Mouse (Mus musculus) embryonic facial prominence, embryonic 14.5 days (tissue): ENCODE measurements around the gene Il1b. TPM values are rescaled to one million over a fixed set of nuclear protein-coding genes. Genes with fewer than 3 reads are reported as not detected.

Experiments used
- ATAC-seq: fragments of 200-750 bp; cut with Nextera tagmentation; 2 replicates; pipeline ENCODE4 v1.8.0; 2017; ENCODE audit warnings: low read depth, moderate number of reproducible peaks, moderate TSS enrichment
- DNase-seq: peaks from one replicate; pipeline ENCODE4 v3.0.0-alpha.2; 2015; ENCODE audit warnings: low spot score
- H3K27ac ChIP-seq: fragments of 300-500 bp; sonication (generic); replicated peaks from 2 replicates; pipeline ENCODE4 v1.5.1; 2014; ENCODE audit warnings: low read depth, mild to moderate bottlenecking, low read length, moderate library complexity
- H3K27me3 ChIP-seq: fragments of 300-500 bp; sonication (generic); replicated peaks from 2 replicates; pipeline ENCODE4 v1.6.1; 2014; ENCODE audit warnings: low read length; ENCODE audit not compliant: control insufficient read depth, insufficient read depth
- H3K36me3 ChIP-seq: fragments of 300-500 bp; sonication (generic); 2 replicates; pipeline ENCODE4 v1.6.1; 2014; ENCODE audit warnings: low read length, mixed read lengths; ENCODE audit not compliant: control insufficient read depth, insufficient read depth
- H3K4me1 ChIP-seq: fragments of 300-500 bp; sonication (generic); 2 replicates; pipeline ENCODE4 v1.6.1; 2014; ENCODE audit warnings: antibody characterized with exemption, low read length; ENCODE audit not compliant: control insufficient read depth, insufficient read depth
- H3K4me2 ChIP-seq: fragments of 300-500 bp; sonication (generic); 2 replicates; pipeline ENCODE4 v1.6.1; 2014; ENCODE audit warnings: low read depth, mild to moderate bottlenecking, low read length, moderate library complexity, mixed read lengths
- H3K4me3 ChIP-seq: fragments of 300-500 bp; sonication (generic); 2 replicates; pipeline ENCODE4 v1.5.1; 2014; ENCODE audit warnings: low read depth, mild to moderate bottlenecking, low read length
- H3K9ac ChIP-seq: fragments of 300-500 bp; sonication (generic); 2 replicates; pipeline ENCODE4 v1.6.1; 2014; ENCODE audit warnings: low read depth, mild to moderate bottlenecking, low read length, moderate library complexity, mixed read lengths
- H3K9me3 ChIP-seq: fragments of 300-500 bp; sonication (generic); 2 replicates; pipeline ENCODE4 v1.6.1; 2016; ENCODE audit warnings: low read length; ENCODE audit not compliant: control insufficient read depth
- WGBS: fragments of 180-500 bp; shearing (Covaris S2); extraction: QIAGEN DNeasy Blood & Tissue Kit; methylation state at CpG from one replicate; pipeline ENCODE4 v1.1.7; 2014; 5-methylcytosine and 5-hydroxymethylcytosine counted together
- polyA plus RNA-seq: library from polyadenylated mRNA; unstranded; fragments of >200 nt; fragmentation: Nextera tagmentation; extraction: Ambion mirVana; gene quantifications from 2 replicates; pipeline ENCODE4 v1.2.1, GENCODE M21; 2014

Il1b gene
- polyA plus RNA-seq, 1 experiment from 2014 or later = 0.29 TPM

DNA sequence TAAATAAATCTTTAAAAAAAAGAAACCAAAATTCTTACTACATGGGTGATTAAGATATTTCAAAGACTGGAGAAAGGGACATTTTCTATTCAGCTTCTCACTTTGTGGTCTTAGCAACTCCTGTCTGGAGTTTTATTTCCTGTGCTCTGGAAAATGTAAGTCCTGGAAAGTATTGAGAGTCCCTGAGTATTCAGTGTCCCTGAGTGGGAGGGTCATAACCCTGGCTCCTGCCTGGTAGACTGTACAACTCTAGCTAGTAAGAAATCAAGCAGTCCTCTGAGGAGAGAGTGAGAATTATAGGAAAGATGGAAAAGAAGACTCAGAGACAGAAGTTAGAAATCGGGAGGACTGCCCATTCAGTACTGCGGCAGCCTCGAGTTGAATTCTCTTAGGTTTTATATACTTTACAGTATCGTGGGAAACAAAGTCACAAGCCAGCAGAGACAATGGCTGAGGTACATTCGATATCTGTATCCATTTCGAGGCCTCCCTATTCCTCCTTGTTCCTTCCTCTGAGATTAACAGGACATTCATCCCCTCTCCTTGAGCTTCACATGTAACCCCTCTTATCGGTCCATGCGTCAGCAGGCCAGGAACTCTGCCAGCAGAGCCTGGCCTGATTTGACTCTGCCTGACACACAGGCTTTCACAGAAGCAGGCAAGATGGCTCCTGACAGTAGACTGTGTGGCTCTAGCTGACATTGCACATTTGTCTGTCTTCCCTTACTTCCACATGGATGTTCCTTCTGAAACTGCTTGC is 12.8 kb upstream of the Il1b start:
- no peak for DNase-seq
- WGBS = 89% methylated on average over 8 of the region's 8 CpGs
- no peak for ATAC-seq

DNA sequence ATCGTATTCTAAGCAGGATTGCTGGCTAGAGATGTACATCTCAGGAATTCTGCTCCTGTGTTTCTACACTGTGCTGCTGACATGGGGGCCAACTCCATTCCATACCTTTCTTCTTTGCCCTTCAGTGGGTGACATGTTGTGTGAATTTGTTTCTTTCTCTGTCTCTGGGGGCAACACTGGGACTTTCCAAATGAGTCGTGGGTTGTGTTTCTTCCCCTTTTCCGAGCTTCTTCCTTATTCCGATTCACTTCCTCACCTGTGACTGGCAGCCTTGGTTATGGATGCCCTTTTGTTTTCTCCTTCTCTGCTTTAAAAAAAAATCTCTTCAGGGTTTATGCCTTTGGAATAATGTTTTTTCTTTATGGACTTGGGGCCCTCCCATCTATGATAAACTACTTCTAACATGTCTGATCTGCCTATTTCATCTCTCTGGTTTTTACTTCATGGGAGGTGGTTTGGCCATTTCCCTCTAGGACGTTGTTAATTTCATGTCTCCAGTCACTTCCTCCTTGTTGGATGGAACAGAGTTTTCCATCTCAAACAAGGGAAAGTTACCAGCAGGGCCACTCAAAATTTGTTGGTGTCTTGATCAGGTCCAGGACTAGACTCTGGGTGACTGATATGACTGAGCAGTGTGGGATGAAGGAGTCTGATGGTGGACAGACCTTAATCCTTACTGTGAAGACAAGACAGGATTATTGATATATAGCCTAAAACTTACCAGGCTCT is 10.0 kb upstream of the Il1b start:
- ATAC-seq = no peak
- WGBS = 91% methylated on average over 5 of the region's 5 CpGs

More for the DNA sequence above, 12.8 kb upstream of the Il1b start:
- no peaks in the 10 kb centered on the region for H3K4me1 ChIP-seq
- no peaks in the 10 kb centered on the region for H3K36me3 ChIP-seq
- H3K4me2 ChIP-seq = no peak overlapping the region
- no peak overlapping the region for H3K9ac ChIP-seq
- no peaks in the 10 kb centered on the region for H3K27me3 ChIP-seq
- no peaks in the 10 kb centered on the region for H3K9me3 ChIP-seq
- H3K27ac ChIP-seq = no peak overlapping the region
- no peak overlapping the region for H3K4me3 ChIP-seq

DNA sequence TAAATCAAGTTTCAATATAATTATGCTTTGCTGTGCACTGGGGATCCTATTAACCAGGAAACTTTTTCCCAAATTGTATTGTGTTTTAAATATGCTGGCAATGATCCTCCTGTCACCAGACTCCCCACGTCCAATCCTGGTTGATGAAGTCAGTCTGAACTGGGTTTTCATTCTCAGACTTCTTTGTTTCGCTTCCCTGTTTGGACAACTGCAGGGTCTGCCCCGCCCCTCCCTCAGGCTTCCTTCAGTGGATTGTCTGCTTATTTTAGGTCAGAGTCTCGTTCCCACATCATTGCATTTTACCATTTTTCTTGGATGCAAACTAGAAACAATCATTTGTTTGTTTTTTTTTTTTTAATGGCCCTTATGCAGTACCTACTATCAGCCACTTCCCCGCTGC is 9.3 kb upstream of the Il1b start:
- Histone ChIP-seq H3K4me3 (no peak overlapping the region), H3K36me3 (no peaks in the 10 kb centered on the region), H3K4me2 (no peak overlapping the region), H3K4me1 (no peaks in the 10 kb centered on the region), H3K27me3 (no peaks in the 10 kb centered on the region), H3K9me3 (no peaks in the 10 kb centered on the region), H3K27ac (no peak overlapping the region), H3K9ac (no peak overlapping the region)
- DNase-seq (no peak), ATAC-seq (no peak)
- WGBS = 66% methylated on average over 5 of the region's 5 CpGs

More for the DNA sequence above, 10.0 kb upstream of the Il1b start:
- H3K9ac ChIP-seq = no peak overlapping the region
- no peaks in the 10 kb centered on the region for H3K9me3 ChIP-seq
- H3K27ac ChIP-seq = no peak overlapping the region
- no peak overlapping the region for H3K4me3 ChIP-seq
- no peaks in the 10 kb centered on the region for H3K36me3 ChIP-seq
- no peak for DNase-seq
- H3K4me1 ChIP-seq = no peaks in the 10 kb centered on the region
- no peak overlapping the region for H3K4me2 ChIP-seq
- H3K27me3 ChIP-seq = no peaks in the 10 kb centered on the region

DNA sequence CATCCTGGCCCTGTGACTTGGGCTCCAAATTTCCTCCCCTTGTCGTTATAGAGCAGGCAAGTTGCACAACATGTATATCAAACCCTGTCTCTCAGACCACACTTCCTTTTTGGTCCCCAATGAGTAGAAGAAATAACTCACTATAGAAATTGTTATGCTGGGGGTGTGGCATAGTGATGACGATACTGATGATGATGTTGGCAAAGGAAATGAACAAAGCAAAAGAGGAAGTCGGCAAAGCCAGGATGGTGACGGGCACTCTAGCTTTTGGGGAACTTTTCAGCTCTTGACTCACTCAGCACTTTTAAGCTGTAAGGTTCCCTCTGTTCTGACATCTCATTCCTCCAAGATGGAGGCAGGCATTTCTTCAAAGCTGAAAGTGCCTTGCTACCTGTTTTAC is 2.4 kb upstream of the Il1b start:
- no peak overlapping the region for H3K4me3 ChIP-seq
- no peaks in the 10 kb centered on the region for H3K4me1 ChIP-seq
- H3K27ac ChIP-seq = no peak overlapping the region
- H3K36me3 ChIP-seq = no peaks in the 10 kb centered on the region
- DNase-seq = no peak
- H3K9ac ChIP-seq = no peak overlapping the region
- ATAC-seq = no peak
- H3K27me3 ChIP-seq = no peaks in the 10 kb centered on the region
- no peak overlapping the region for H3K4me2 ChIP-seq
- WGBS = 87% methylated on average over 4 of the region's 4 CpGs
- H3K9me3 ChIP-seq = no peaks in the 10 kb centered on the region

DNA sequence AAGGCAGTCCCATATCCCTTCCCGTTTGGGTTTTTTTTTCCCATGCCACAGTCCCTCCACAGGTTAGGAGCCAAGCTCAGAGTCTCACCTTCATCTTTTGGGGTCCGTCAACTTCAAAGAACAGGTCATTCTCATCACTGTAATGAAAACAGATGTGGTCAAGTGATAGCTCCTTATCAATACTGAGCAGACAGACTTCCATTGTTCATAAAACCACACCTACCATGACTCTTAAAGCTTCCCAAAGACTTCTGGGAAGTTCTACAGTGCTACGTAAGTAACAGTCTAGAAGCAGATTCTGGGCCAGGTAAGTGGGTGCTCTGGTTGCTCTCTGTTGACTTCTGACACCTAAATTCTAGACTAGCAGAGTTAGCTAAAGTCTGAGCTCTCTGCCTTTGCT is 1.3 kb downstream of the Il1b start:
- ATAC-seq = no peak
- no peak for DNase-seq
- no peaks in the 10 kb centered on the region for H3K9me3 ChIP-seq
- 61% methylated on average over 3 of the region's 3 CpGs for WGBS
- no peaks in the 10 kb centered on the region for H3K4me1 ChIP-seq
- no peaks in the 10 kb centered on the region for H3K27me3 ChIP-seq
- no peak overlapping the region for H3K9ac ChIP-seq
- H3K27ac ChIP-seq = no peak overlapping the region
- no peaks in the 10 kb centered on the region for H3K36me3 ChIP-seq
- no peak overlapping the region for H3K4me3 ChIP-seq
- no peak overlapping the region for H3K4me2 ChIP-seq

DNA sequence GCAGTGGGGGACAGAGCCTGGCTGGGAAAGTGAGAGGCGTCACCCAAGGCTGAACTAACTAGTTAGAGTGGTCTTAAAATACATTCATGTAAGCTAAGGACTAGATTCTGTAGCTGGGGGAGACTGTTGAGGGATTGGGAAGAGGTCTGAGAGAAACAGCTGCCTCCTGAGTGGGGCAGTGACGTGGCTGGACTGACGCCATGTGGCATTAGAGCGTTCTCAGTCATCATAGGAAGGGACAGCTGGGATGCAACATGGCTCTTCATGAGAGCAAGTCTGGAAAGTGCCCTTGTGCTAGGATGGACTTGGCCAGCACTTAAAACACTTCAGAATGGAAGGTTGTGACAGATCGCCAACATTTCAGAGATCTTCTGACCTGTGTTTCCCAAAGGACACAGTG is 2.1 kb downstream of the Il1b start:
- Histone ChIP-seq H3K9me3 (no peaks in the 10 kb centered on the region), H3K4me3 (no peak overlapping the region), H3K9ac (no peak overlapping the region), H3K4me2 (no peak overlapping the region), H3K27ac (no peak overlapping the region), H3K36me3 (no peaks in the 10 kb centered on the region), H3K27me3 (no peaks in the 10 kb centered on the region), H3K4me1 (no peaks in the 10 kb centered on the region)
- 92% methylated on average over 5 of the region's 5 CpGs for WGBS
- no peak for DNase-seq
- no peak for ATAC-seq

DNA sequence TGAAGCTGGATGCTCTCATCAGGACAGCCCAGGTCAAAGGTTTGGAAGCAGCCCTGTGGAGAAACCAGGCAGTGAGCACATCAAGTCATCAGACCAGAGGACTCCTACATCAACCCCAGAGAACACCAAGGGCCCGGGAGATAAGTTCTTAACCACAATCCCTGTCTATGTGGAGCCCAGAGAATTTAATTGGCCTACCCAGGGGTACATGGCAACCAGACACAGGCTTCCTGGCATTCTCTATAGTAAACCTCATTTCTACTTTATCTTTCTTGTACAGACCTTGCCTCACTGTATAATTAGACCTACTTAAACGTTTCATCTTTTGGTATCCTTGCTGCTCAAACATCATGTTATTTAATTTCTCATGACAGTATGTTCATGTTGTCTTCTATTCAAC is 2.8 kb downstream of the Il1b start:
- no peak overlapping the region for H3K27ac ChIP-seq
- no peaks in the 10 kb centered on the region for H3K36me3 ChIP-seq
- no peaks in the 10 kb centered on the region for H3K4me1 ChIP-seq
- no peak for ATAC-seq
- H3K9ac ChIP-seq = no peak overlapping the region
- no peak for DNase-seq
- no peaks in the 10 kb centered on the region for H3K9me3 ChIP-seq
- no peak overlapping the region for H3K4me2 ChIP-seq
- no peaks in the 10 kb centered on the region for H3K27me3 ChIP-seq
- 63% methylated on average over 2 of the region's 2 CpGs for WGBS
- H3K4me3 ChIP-seq = no peak overlapping the region

DNA sequence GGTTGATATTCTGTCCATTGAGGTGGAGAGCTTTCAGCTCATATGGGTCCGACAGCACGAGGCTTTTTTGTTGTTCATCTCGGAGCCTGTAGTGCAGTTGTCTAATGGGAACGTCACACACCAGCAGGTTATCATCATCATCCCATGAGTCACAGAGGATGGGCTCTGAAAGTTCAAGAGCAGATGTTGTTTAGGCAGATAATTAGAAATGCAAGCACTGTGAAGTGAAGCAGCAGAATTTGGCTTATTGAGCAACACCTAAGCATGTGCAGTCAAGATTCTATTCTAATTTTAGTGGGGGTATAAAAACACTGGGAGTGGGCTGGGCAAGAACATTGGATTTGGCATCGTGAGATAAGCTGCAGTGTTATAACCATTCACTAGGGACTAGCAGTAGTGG is 3.7 kb downstream of the Il1b start:
- 87% methylated on average over 5 of the region's 5 CpGs for WGBS
- ATAC-seq (no peak), DNase-seq (no peak)

More for the DNA sequence above, 3.7 kb downstream of the Il1b start:
- Histone ChIP-seq H3K4me1 (no peaks in the 10 kb centered on the region), H3K4me2 (no peak overlapping the region), H3K9me3 (no peaks in the 10 kb centered on the region), H3K27me3 (no peaks in the 10 kb centered on the region), H3K27ac (no peak overlapping the region), H3K4me3 (no peak overlapping the region), H3K36me3 (no peaks in the 10 kb centered on the region), H3K9ac (no peak overlapping the region)
